ENCODE assay signal across 17 mouse cellular contexts in genomic region chr6:34597316-34597715, GRCm38 (mm10). TPM values are rescaled to one million over a fixed set of nuclear protein-coding genes. Genes with fewer than 3 reads are reported as not detected.
DNase-seq lines count a peak whose midpoint lies in the region; ATAC-seq and TF ChIP-seq lines count a peak whose summit lies in the region.
"Had no signal": no experiment of that assay in that cellular context is flagged by ENCODE, and none has a peak within 500 bp of the region (broad histone marks: within the 10 kb centered on the region; RNA-seq: fewer than 3 reads in every experiment).

No protein-coding gene starts in this region.

- no peak overlapping the region for H3K4me2 ChIP-seq in heart, embryonic 12.5 days
- H3K4me2 ChIP-seq in limb, embryonic 14.5 days (replicated peaks; ENCODE audit: low read depth, low read length, severe bottlenecking) = no peak overlapping the region
- peak overlapping the region; percentile 50; the same call in 1 of the 2 replicates for H3K4me2 ChIP-seq in stomach, embryonic 15.5 days
- no peak overlapping the region for H3K4me2 ChIP-seq in midbrain, embryonic 13.5 days (replicated peaks)
- H3K4me2 ChIP-seq: liver, embryonic 13.5 days had no signal

- H3K4me3 ChIP-seq in heart, embryonic 12.5 days = no peak overlapping the region
- no peak overlapping the region for H3K4me3 ChIP-seq in limb, embryonic 14.5 days (replicated peaks; ENCODE audit: low read length)
- no peak overlapping the region for H3K4me3 ChIP-seq in limb, embryonic 10.5 days
- H3K4me3 ChIP-seq in embryonic facial prominence, embryonic 10.5 days = no peak overlapping the region
- no peak overlapping the region for H3K4me3 ChIP-seq in stomach, embryonic 15.5 days (replicated peaks)
- no peak overlapping the region for H3K4me3 ChIP-seq in midbrain, embryonic 13.5 days (replicated peaks)
- H3K4me3 ChIP-seq: liver, embryonic 13.5 days had no signal

- H3K4me1 ChIP-seq in heart, embryonic 12.5 days (replicated peaks) = peaks cover 40% of the 10 kb centered on the region
- peaks cover 31% of the 10 kb centered on the region for H3K4me1 ChIP-seq in limb, embryonic 14.5 days (ENCODE audit: control insufficient read depth, insufficient read depth, low read length)
- peaks cover 42% of the 10 kb centered on the region for H3K4me1 ChIP-seq in limb, embryonic 10.5 days
- H3K4me1 ChIP-seq in embryonic facial prominence, embryonic 10.5 days = peaks cover 56% of the 10 kb centered on the region
- H3K4me1 ChIP-seq in stomach, embryonic 15.5 days = peaks cover 4% of the 10 kb centered on the region; the same call in 1 of the 2 replicates
- H3K4me1 ChIP-seq in midbrain, embryonic 13.5 days (replicated peaks) = peaks cover 12% of the 10 kb centered on the region
- H3K4me1 ChIP-seq: liver, embryonic 13.5 days had no signal

- DNase-seq in heart, postnatal 36 days = no peak
- no peak for DNase-seq in limb, embryonic 14.5 days (ENCODE audit: low spot score)
- DNase-seq in limb, embryonic 10.5 days (ENCODE audit: low spot score) = no peak
- no peak for DNase-seq in embryonic facial prominence, embryonic 10.5 days (ENCODE audit: low spot score)
- DNase-seq: adrenal gland, postnatal 25 days; cerebellum, postnatal 14 days; kidney, adult 8-10 months; liver, embryonic 13.5 days; right cerebral cortex, postnatal 4 days; thymus, postnatal 36 days had no signal

- no peaks in the 10 kb centered on the region for H3K36me3 ChIP-seq in heart, embryonic 12.5 days
- H3K36me3 ChIP-seq in limb, embryonic 14.5 days (ENCODE audit: control insufficient read depth, insufficient read depth, low read length) = no peaks in the 10 kb centered on the region
- H3K36me3 ChIP-seq in limb, embryonic 10.5 days = no peaks in the 10 kb centered on the region
- H3K36me3 ChIP-seq in embryonic facial prominence, embryonic 10.5 days (replicated peaks) = no peaks in the 10 kb centered on the region
- no peaks in the 10 kb centered on the region for H3K36me3 ChIP-seq in stomach, embryonic 15.5 days
- H3K36me3 ChIP-seq in midbrain, embryonic 13.5 days = no peaks in the 10 kb centered on the region
- H3K36me3 ChIP-seq: G1E; hindbrain, embryonic 12.5 days; liver, embryonic 13.5 days; neural tube, embryonic 13.5 days had no signal

- no peaks in the 10 kb centered on the region for H3K9me3 ChIP-seq in heart, embryonic 12.5 days (replicated peaks)
- no peaks in the 10 kb centered on the region for H3K9me3 ChIP-seq in limb, embryonic 14.5 days (ENCODE audit: control insufficient read depth, low read length)
- no peaks in the 10 kb centered on the region for H3K9me3 ChIP-seq in limb, embryonic 10.5 days (replicated peaks)
- no peaks in the 10 kb centered on the region for H3K9me3 ChIP-seq in embryonic facial prominence, embryonic 10.5 days
- no peaks in the 10 kb centered on the region for H3K9me3 ChIP-seq in stomach, embryonic 15.5 days
- H3K9me3 ChIP-seq in midbrain, embryonic 13.5 days = no peaks in the 10 kb centered on the region
- H3K9me3 ChIP-seq: forebrain, embryonic 13.5 days; G1E; hindbrain, embryonic 12.5 days; liver, embryonic 13.5 days; neural tube, embryonic 13.5 days had no signal

- H3K9ac ChIP-seq in heart, embryonic 12.5 days = no peak overlapping the region
- H3K9ac ChIP-seq in limb, embryonic 14.5 days (ENCODE audit: low read depth, low read length, severe bottlenecking) = no peak overlapping the region
- H3K9ac ChIP-seq in stomach, embryonic 15.5 days = no peak overlapping the region
- no peak overlapping the region for H3K9ac ChIP-seq in midbrain, embryonic 13.5 days (replicated peaks)
- H3K9ac ChIP-seq: forebrain, embryonic 13.5 days; hindbrain, embryonic 12.5 days; liver, embryonic 13.5 days had no signal

- TF ChIP-seq POLR2A in limb, embryonic 14.5 days (IDR thresholded peaks at IDR 0.05; ENCODE audit: borderline replicate concordance, extremely low read depth, insufficient read depth, insufficient read length) = no peak

- peak overlapping the region; percentile 87; the same call in 1 of the 2 replicates for H3K27ac ChIP-seq in heart, embryonic 12.5 days (ENCODE audit: poor library complexity, severe bottlenecking)
- 0 out of 2 replicates have a peak overlapping the region, but pooled peaks have one; percentile 71 for H3K27ac ChIP-seq in limb, embryonic 14.5 days (replicated peaks; ENCODE audit: low read depth, low read length)
- H3K27ac ChIP-seq in limb, embryonic 10.5 days = no peak overlapping the region
- H3K27ac ChIP-seq in embryonic facial prominence, embryonic 10.5 days (replicated peaks) = 0 out of 2 replicates have a peak overlapping the region, but pooled peaks have one; percentile 87
- peak overlapping the region; percentile 88 for H3K27ac ChIP-seq in stomach, embryonic 15.5 days
- H3K27ac ChIP-seq in midbrain, embryonic 13.5 days = no peak overlapping the region
- H3K27ac ChIP-seq: forebrain, embryonic 13.5 days; hindbrain, embryonic 12.5 days; liver, embryonic 13.5 days; neural tube, embryonic 13.5 days had no signal

- WGBS in heart, embryonic 12.5 days = 68% methylated on average over 3 of the region's 3 CpGs
- 52% methylated on average over 3 of the region's 3 CpGs for WGBS in limb, embryonic 14.5 days
- WGBS in limb, embryonic 10.5 days = 79% methylated on average over 3 of the region's 3 CpGs
- 67% methylated on average over 3 of the region's 3 CpGs for WGBS in embryonic facial prominence, embryonic 10.5 days
- 65% methylated on average over 3 of the region's 3 CpGs for WGBS in stomach, embryonic 15.5 days
- 69% methylated on average over 3 of the region's 3 CpGs for WGBS in midbrain, embryonic 13.5 days

- no peaks in the 10 kb centered on the region for H3K27me3 ChIP-seq in heart, embryonic 12.5 days (replicated peaks)
- H3K27me3 ChIP-seq in limb, embryonic 14.5 days (ENCODE audit: control insufficient read depth, insufficient read depth, low read length) = no peaks in the 10 kb centered on the region
- no peaks in the 10 kb centered on the region for H3K27me3 ChIP-seq in limb, embryonic 10.5 days (ENCODE audit: low read depth, poor library complexity, severe bottlenecking)
- H3K27me3 ChIP-seq in embryonic facial prominence, embryonic 10.5 days (replicated peaks; ENCODE audit: low read depth, poor library complexity, severe bottlenecking) = no peaks in the 10 kb centered on the region
- no peaks in the 10 kb centered on the region for H3K27me3 ChIP-seq in stomach, embryonic 15.5 days (replicated peaks)
- H3K27me3 ChIP-seq in midbrain, embryonic 13.5 days = no peaks in the 10 kb centered on the region
- H3K27me3 ChIP-seq: forebrain, embryonic 13.5 days; hindbrain, embryonic 12.5 days; neural tube, embryonic 13.5 days had no signal

- ATAC-seq in heart, embryonic 12.5 days (ENCODE audit: insufficient number of reproducible peaks, low FRiP score) = no peak
- ATAC-seq in limb, embryonic 14.5 days (ENCODE audit: low FRiP score, low read depth) = no peak
- ATAC-seq in stomach, embryonic 15.5 days (ENCODE audit: insufficient read depth, low FRiP score, low read depth) = no peak
- no peak for ATAC-seq in midbrain, embryonic 13.5 days
- ATAC-seq: forebrain, embryonic 13.5 days had no signal

- intact Hi-C loops in heart, postnatal 36 days (cut with DNase I) = loop anchor here (2.0 to 5.0 kb wide), 3 partner anchors 47 to 270 kb away; no protein-coding TSS in a partner anchor

RNA-seq across cellular contexts. Expression of gene Cald1, which starts 1.0 kb away (rescaled TPM):
- 161 and 164 TPM in 2 replicates for polyA plus RNA-seq in heart, embryonic 12.5 days (2016; fragmentation: Nextera tagmentation; extraction: Ambion mirVana)
- total RNA-seq in heart, postnatal 36 days (2021) = 10 to 100 TPM; 49.3 to 55.6 TPM
- 104 and 127 TPM in 2 replicates for polyA plus RNA-seq in limb, embryonic 14.5 days (2012; rRNA removed)
- 231 and 262 TPM in 2 replicates for polyA plus RNA-seq in limb, embryonic 14.5 days (2014; fragmentation: Nextera tagmentation; extraction: Ambion mirVana)
- polyA plus RNA-seq in limb, embryonic 10.5 days (2016; fragmentation: Nextera tagmentation; extraction: Ambion mirVana) = 89.4 and 131 TPM in 2 replicates
- 189 and 232 TPM in 2 replicates for polyA plus RNA-seq in embryonic facial prominence, embryonic 10.5 days (2016; fragmentation: Nextera tagmentation; extraction: Ambion mirVana)
- polyA plus RNA-seq in stomach, embryonic 15.5 days (2015; fragmentation: Nextera tagmentation; extraction: Ambion mirVana) = 396 and 401 TPM in 2 replicates
- 78.9 and 83.7 TPM in 2 replicates for polyA plus RNA-seq in midbrain, embryonic 13.5 days (2015; fragmentation: Nextera tagmentation; extraction: Ambion mirVana)
- polyA plus RNA-seq: G1E had no signal

Comparison
In these comparisons a context has a peak if more than half of its experiments do, and no peak if none do; other contexts are left out.
1. H3K27ac ChIP-seq: peak in heart, embryonic 12.5 days (single experiment), limb, embryonic 14.5 days (single experiment), embryonic facial prominence, embryonic 10.5 days (single experiment) and stomach, embryonic 15.5 days (single experiment); none in limb, embryonic 10.5 days (single experiment) and midbrain, embryonic 13.5 days (single experiment).